Mouse (Mus musculus) layer of hippocampus, adult 9-11 months (tissue): ENCODE results near the gene Dctn2.

Experiments used
- DNase-seq: peaks from one replicate; pipeline ENCODE4 v3.0.0; 2022

The Dctn2 gene

DNA sequence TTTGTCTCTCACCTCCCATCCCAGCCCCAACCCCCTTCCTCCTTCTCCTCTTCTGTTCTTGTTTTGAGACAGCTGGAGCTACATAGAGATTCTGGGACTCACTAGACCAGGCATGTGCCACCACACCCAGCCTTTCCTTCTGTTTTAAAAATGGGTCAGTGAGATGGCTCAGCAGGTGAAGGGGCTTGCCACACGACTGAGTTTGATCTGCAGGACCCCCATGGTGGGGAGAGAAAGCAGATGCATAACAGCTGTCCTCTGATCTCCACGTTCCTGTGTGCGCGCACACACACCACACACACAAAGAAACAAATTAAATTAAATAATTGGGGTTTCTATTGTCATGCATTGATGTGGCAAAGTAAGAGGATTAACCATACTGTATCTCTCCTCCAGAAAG is 1.2 kb upstream of the Dctn2 start:
- no peak for DNase-seq

DNA sequence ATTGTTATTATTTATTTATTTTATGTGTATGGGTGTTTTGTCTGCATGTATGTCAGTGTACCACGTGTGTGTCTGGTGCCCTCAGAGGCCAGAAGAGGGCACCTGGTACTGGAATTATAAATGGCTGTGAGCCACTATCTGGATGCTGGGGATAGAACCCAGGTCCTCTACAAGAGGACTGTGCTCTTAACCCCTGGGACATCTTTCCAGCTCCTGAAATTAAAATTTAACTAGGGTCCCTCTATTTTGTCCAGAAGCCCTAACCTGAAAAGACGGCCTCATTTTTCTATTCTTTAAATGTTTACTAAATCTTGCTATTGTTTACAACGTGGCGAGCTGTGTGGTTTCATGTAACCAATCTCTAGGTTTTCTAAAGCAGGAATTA is 449 bp upstream of the Dctn2 start:
- DNase-seq, result no peak

DNA sequence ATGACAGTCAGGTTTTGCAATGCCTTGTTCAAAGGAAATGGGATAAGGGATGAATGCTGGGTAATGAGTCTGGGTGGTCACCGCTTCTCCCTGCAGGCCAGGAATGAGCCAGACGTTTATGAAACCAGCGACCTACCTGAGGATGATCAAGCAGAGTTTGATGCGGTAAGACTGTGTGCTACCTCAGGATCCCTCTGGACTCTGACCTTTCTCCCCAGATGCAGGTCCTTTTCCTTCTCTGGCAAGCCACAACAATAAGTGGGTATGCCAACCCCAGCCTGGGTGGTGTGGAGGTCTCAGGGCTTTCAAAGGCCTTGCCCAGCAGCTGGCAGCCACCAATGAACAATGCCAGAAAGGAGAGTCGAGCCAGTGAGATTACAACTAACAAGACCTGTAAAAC is 1.1 kb downstream of the Dctn2 start:
- no peak for DNase-seq

GRCm38 (mm10) chr10:127268401-127268800 is 2.2 kb downstream of the Dctn2 start:
- DNase-seq, result no peak

DNA sequence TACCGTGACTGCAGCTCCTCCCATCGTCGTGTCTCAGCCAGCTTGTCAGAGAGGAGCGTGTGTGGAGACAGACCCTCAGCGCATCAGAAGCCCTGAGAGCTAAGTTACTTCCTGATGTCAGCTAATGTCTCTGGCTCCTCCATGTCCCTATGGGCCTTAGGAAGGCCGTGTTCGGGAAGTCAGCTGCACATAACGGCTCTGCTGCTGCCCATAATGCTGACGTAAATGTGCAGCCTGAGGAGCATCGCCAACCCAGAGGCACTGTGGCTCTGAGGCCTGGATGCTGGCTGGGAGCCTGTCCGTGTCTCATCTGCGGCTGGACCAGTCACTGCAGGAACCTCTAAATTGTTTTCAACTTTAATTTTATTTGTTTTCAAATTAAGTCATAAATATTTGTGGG is 2.9 kb downstream of the Dctn2 start:
- no peak for DNase-seq

DNA sequence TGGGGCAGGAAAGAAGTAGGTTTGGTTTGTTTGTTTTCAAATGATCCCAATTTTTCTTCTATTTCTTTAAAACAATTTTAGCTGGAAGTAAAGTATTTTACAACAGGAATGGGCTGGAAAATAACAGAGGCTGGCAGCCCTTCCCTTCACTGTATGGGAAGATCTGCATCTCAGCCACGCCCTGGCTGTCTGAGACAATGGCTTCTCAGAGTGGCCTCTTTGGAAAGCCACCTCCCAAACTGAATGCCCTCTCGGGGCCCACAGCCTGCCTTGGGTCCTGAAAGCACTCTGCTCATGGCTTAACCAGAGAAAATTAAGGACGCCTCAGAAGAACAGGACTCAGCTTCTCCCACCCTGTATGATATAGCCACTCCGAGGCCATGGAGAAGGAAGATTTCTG is 3.7 kb downstream of the Dctn2 start:
- DNase-seq, result no peak

DNA sequence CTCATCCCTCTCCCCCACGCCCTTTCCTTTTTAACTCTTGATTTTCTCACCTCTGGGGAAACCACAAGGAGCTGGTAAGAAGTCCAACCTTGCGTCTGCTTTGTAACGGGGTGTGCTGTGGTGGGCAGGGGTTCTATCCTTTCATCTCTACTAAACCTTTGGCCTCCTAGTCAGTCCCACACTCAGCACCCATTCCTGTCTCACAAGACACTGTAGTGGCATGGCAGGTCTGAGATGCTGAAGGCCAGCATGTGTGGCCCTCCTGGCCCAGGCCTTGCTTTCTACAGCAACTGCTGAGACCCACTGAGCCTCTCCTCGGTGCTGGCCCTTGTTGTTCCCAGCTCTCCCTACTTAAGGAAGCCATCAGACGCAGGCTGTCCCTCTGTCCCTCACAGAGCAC is 6.2 kb downstream of the Dctn2 start:
- DNase-seq, result no peak

GRCm38 (mm10) chr10:127274261-127275022 is 8.3 kb downstream of the Dctn2 start:
- no peak for DNase-seq

- no peak for DNase-seq
These were observed 13.6 kb downstream of the Dctn2 start for GRCm38 (mm10) chr10:127279730-127280129.

DNA sequence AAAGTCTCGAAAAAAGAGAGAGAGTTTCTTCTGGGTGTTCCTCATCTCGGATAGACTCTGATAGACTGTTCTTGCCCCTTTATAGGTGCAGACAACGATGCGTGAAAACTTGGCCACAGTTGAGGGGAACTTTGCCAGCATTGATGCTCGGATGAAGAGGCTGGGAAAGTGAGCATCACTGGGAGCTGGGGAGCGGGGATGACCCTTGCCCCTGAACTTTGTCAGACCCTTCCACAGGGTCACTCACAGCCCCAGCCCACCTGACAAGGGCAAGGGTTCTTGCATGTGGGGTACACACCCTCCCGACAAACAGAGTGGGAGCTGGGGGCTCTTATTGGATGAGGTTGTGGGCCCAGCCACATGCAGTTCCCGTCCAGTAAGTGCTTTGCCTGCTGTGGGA is 15.1 kb downstream of the Dctn2 start:
- DNase-seq, result no peak

- DNase-seq, result no peak
These were observed 16.6 kb downstream of the Dctn2 start for GRCm38 (mm10) chr10:127282620-127283215.

DNA sequence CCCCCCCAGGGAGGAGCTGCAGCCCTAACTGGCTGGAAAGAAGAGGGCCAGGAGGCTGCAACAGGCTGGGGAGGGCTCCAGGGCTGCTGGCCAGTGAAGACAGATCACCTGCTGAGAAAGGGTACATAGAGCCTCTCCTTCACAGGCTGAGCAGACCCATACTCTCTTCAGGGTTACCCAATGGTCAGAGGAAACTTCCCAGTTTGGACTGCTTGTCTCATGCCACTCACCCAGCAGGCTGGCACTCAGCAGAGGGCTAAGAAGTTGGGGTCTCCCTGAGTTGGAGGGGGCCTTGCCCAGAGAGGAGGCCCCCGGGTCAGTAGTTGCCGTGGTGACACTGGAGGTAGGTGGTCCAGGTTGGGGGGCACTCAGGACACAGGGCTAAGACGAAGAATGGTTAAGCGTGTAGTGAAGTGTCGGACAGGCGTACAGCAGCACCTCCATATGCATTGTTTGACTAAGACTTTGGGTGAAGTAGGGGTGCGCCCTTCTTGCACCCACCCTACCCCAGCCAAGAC is 18.0 kb downstream of the Dctn2 start:
- no peak for DNase-seq

DNA sequence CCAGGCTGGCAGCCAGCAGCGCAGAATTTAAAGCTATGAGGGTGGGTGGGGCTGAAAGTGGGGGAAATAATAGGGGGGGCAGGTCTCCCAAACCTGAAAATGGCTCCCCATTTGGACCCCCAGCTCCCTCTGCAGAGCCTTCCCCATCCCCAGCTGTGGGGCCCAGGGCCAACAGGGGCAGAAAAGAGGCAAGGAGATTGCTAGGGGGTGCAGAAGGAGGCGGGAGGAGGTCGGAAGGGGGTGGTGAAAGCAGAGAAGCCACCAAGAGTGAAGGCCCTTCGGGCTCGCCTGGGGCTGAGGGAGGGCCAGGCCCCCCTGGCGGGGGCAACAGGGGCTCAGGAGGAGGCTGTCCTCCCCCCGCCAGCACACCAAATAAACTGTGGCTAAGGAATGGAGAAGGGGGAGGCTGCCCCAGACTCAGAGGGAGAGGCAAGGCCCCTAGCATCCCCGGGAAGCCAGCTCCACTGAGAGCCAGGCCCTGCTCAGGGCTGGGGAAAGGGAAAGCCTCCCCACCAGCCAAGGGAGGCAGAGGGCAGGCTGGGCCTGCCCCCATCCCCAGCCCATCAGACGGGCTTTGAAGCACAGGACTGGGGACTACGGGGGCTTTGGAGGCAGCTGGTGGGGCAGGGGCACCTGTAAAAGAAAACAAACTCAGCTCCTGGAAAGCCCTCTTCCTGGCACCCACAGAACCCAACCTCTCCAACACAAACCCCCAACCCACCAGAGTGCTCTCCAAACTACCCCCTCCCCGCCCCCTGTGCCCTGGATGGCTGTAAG is 18.7 kb downstream of the Dctn2 start:
- DNase-seq, result no peak

DNA sequence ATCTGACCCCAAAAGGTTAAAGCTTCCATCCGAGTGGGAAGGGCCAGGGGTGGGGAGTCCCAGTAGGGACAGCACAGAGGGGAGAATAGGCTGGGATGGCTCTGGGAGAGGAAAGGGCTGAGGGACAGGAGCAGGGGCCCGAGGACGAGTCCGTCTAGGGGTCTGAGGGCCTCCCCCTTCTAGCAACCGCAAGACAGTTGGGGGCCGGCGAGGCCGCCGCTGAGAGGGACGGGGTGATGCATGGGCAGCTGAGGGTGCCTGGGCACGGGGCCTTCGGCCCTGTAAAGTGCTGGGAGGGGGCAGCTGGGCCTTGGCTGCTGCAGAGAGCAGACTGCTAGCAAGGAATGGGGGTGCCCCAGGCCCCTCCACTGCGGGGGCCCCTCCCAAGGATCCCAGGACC is 19.5 kb downstream of the Dctn2 start:
- DNase-seq, result no peak

DNA sequence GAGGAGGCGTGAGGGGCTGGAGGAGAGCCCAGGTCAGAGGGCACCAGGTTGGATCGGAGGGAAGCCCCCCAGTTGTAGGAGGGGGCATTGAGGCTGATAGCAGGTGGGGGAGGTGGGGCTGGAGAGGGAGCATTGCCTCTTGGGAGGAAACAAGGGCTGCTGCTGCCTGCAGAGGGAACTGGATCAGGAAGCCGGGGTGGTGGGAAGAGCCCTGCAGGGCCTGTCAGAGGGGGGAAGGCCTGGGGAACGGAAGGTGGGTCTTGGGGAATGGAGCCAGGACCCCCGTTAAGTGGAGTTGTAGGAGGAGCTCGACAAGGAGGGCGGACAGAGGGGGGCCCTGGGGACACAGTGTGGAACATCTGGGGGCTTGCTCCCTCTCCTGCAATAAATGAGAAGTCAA is 20.0 kb downstream of the Dctn2 start:
- DNase-seq, result no peak

GRCm38 (mm10) chr10:127286730-127287129 is 20.6 kb downstream of the Dctn2 start:
- DNase-seq, result no peak

GRCm38 (mm10) chr10:127287271-127287935 is 21.2 kb downstream of the Dctn2 start:
- DNase-seq, result no peak

DNA sequence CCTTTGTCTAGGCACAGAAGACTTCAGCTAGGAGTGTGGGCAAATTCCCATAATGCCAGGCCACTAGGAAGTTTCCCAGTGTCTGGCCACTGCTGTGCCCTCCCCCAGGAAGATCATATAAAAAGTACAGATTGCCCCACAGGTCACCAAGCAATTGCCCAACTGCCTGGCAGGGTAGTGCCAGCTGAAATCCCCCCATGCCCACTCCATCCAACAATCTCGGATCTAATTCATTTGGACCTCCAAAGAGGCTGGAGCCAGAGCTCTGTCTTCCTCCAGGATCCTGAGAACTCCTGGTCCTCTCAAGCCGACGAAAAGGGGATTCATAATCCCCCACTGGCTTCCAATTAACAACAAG is 21.7 kb downstream of the Dctn2 start:
- no peak for DNase-seq

GRCm38 (mm10) chr10:127288328-127288799 is 22.2 kb downstream of the Dctn2 start:
- DNase-seq, result peak; percentile 56

DNA sequence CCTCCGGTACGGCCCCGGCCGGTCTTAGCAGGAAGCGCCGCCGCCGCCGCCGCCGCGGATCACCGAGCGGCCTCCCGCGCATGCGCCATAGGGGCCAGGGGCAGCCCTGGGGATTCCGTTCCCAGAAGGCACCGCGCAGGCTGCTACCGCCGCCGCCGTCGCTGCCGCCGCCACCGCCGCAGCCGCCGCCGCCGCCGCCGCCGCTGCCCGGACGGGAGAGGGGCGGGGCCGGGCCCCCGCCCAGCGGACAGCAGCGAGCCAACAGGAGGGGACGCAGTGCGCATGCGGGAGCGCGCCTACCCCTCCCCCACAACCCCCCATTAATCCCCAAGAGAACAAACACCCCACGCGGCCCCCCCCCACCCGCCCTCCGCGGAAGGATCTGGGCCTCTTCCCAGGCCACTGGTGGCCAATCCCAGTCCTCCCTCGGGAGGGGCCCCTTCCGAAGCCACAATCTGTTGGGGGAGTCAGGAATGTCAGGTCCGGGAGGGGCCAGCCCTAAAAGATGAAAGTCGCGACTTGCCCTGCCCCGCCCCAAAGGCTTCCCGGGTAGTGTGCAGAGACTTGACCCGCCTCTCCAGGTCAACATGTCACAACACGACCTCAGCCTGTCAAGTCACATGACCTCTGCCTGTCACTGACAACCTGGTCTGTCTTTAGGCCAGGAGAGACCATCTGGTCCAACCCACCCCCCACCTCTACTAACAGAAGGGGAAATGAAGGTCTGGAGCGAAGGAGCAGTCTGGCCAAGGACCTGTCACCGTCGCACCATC is 22.8 kb downstream of the Dctn2 start, which contains the start of gene Mbd6:
TSS of gene Mbd6 (minus strand) at position 219 of the 773 bp plus-strand sequence.
- DNase-seq, result peak; percentile 89

DNA sequence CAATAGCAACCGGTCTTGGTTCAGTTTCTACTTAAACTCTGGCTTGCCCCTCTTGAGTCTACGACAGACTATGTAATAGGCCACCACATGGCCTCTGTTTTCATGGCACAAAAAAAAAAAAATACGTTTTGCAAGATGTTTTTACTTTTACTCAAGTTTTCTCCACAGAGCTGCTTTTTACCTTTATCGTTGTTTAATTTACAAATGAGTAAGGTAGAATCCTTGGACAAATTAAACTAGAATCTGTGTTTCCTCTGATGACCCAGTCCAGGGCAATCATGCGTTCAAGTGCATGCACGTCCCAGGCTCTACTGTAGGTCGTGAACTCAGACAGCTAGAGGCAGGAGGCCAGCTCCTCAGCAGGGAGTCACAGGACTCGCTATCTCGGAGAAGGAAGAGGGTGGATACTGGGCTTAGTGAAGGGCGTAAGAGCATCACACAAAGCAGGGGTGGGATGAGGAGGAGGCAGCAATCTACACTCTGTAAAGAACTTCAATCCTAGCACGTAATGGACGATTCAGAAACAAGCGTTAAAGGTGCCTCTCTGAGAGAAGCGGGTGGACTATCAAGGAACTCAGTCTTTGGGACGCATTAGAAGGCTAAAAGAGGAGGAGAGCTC is 23.5 kb downstream of the Dctn2 start:
- peak; percentile 55 for DNase-seq
